Mouse (Mus musculus) forebrain, embryonic 13.5 days (tissue): ENCODE data around the gene Nktr. TPM values are rescaled to one million over a fixed set of nuclear protein-coding genes. Genes with fewer than 3 reads are reported as not detected.

Source experiments
- ATAC-seq: fragments of 200-750 bp; cut with Nextera tagmentation; 2 replicates; pipeline ENCODE4 v1.8.0; 2017
- H3K27ac ChIP-seq: fragments of 300-500 bp; sonication (generic); 2 replicates; pipeline ENCODE4 v1.5.1; 2015; ENCODE audit warnings: inconsistent platforms, mild to moderate bottlenecking, moderate library complexity
- H3K27me3 ChIP-seq: fragments of 300-500 bp; sonication (generic); 2 replicates; pipeline ENCODE4 v1.6.1; 2015; ENCODE audit warnings: mild to moderate bottlenecking, inconsistent platforms
- H3K36me3 ChIP-seq: fragments of 300-500 bp; sonication (generic); 2 replicates; pipeline ENCODE4 v1.6.1; 2015; ENCODE audit warnings: mild to moderate bottlenecking, inconsistent platforms; ENCODE audit not compliant: poor library complexity, severe bottlenecking
- H3K4me1 ChIP-seq: fragments of 300-500 bp; sonication (generic); 2 replicates; pipeline ENCODE4 v1.6.1; 2015; ENCODE audit warnings: inconsistent platforms
- H3K4me2 ChIP-seq: fragments of 300-500 bp; sonication (generic); 2 replicates; pipeline ENCODE4 v1.6.1; 2015; ENCODE audit warnings: inconsistent platforms, mild to moderate bottlenecking, moderate library complexity
- H3K4me3 ChIP-seq: fragments of 300-500 bp; sonication (generic); 2 replicates; pipeline ENCODE4 v1.5.1; 2015; ENCODE audit warnings: mild to moderate bottlenecking, inconsistent platforms
- H3K9ac ChIP-seq: fragments of 300-500 bp; sonication (generic); 2 replicates; pipeline ENCODE4 v1.6.1; 2015; ENCODE audit warnings: mild to moderate bottlenecking, inconsistent platforms
- H3K9me3 ChIP-seq: fragments of 300-500 bp; sonication (generic); replicated peaks from 2 replicates; pipeline ENCODE4 v1.6.1; 2016; ENCODE audit warnings: inconsistent platforms
- WGBS: fragments of 180-500 bp; shearing (Covaris S2); methylation state at CpG from one replicate; pipeline ENCODE4 v1.1.7; 2015; 5-methylcytosine and 5-hydroxymethylcytosine counted together
- polyA plus RNA-seq: library from polyadenylated mRNA; unstranded; fragments of >200 nt; fragmentation: Nextera tagmentation; extraction: Ambion mirVana; gene quantifications from 2 replicates; pipeline ENCODE4 v1.2.1, GENCODE M21; 2015

The Nktr gene
- polyA plus RNA-seq, 1 experiment from 2014 or later = 69.5 TPM

GRCm38 (mm10) chr9:121794972-121795539 lies 76.1 kb downstream of the Nktr start:
- 47% methylated on average over 1 of the region's 1 CpGs for WGBS
- Histone ChIP-seq H3K9me3 (no peaks in the 10 kb centered on the region), H3K27ac (no peak overlapping the region), H3K4me2 (no peak overlapping the region), H3K27me3 (0 out of 2 replicates have a peak, but pooled peaks cover 3% of the 10 kb centered on the region), H3K4me1 (peaks cover 8% of the 10 kb centered on the region), H3K9ac (no peak overlapping the region), H3K4me3 (no peak overlapping the region), H3K36me3 (no peaks in the 10 kb centered on the region)
- ATAC-seq = no peak

- no peak for ATAC-seq
- no peaks in the 10 kb centered on the region for H3K9me3 ChIP-seq
- H3K4me2 ChIP-seq = no peak overlapping the region
- WGBS = 15% methylated on average over 12 of the region's 12 CpGs
- peaks cover 18% of the 10 kb centered on the region for H3K4me1 ChIP-seq
- no peak overlapping the region for H3K9ac ChIP-seq
- H3K4me3 ChIP-seq = no peak overlapping the region
- no peaks in the 10 kb centered on the region for H3K27me3 ChIP-seq
- no peak overlapping the region for H3K27ac ChIP-seq
- no peaks in the 10 kb centered on the region for H3K36me3 ChIP-seq
Observed at GRCm38 (mm10) chr9:121797722-121798121, 78.8 kb downstream of the Nktr start.

GRCm38 (mm10) chr9:121798887-121799520 lies 80.0 kb downstream of the Nktr start:
- ATAC-seq = no peak
- no peaks in the 10 kb centered on the region for H3K27me3 ChIP-seq
- peaks cover 18% of the 10 kb centered on the region for H3K4me1 ChIP-seq
- no peaks in the 10 kb centered on the region for H3K9me3 ChIP-seq
- no peaks in the 10 kb centered on the region for H3K36me3 ChIP-seq
- no peak overlapping the region for H3K9ac ChIP-seq
- H3K4me2 ChIP-seq = no peak overlapping the region
- H3K27ac ChIP-seq = no peak overlapping the region
- no peak overlapping the region for H3K4me3 ChIP-seq
- 43% methylated on average over 5 of the region's 6 CpGs for WGBS

GRCm38 (mm10) chr9:121802747-121803146 lies 83.8 kb downstream of the Nktr start:
- Histone ChIP-seq H3K9me3 (no peaks in the 10 kb centered on the region), H3K27me3 (no peaks in the 10 kb centered on the region), H3K4me1 (peaks cover 12% of the 10 kb centered on the region), H3K4me2 (no peak overlapping the region), H3K27ac (no peak overlapping the region), H3K4me3 (no peak overlapping the region), H3K9ac (no peak overlapping the region), H3K36me3 (no peaks in the 10 kb centered on the region)
- ATAC-seq = no peak
- 87% methylated on average over 7 of the region's 7 CpGs for WGBS

Other genes starting within 250 kb of the Nktr start
- gene Cck, start 223.5 kb upstream of the Nktr start, polyA plus RNA-seq = 11.0 and 40.0 TPM in 2 replicates
- gene Lyzl4, start 77.1 kb upstream of the Nktr start, polyA plus RNA-seq = not detected in 2 replicates
- 0.37 and 0.59 TPM in 2 replicates for gene Vipr1, start 76.5 kb upstream of the Nktr start, polyA plus RNA-seq
- 29.9 and 35.1 TPM in 2 replicates for gene Sec22c, start 13.7 kb upstream of the Nktr start, polyA plus RNA-seq
- 130 and 159 TPM in 2 replicates for gene Ss18l2, start 8.8 kb upstream of the Nktr start, polyA plus RNA-seq
- gene Zfp651, start 40.2 kb downstream of the Nktr start, polyA plus RNA-seq = 8.1 and 8.4 TPM in 2 replicates
- gene Klhl40, start 58.4 kb downstream of the Nktr start, polyA plus RNA-seq = 0.13 and 0.49 TPM in 2 replicates
- 0.09 and 0.16 TPM in 2 replicates for gene Hhatl, start 73.3 kb downstream of the Nktr start, polyA plus RNA-seq
- 2.9 TPM in 2 replicates for gene Ccdc13, start 120.3 kb downstream of the Nktr start, polyA plus RNA-seq
- 151 and 159 TPM in 2 replicates for gene Higd1a, start 139.2 kb downstream of the Nktr start, polyA plus RNA-seq
- 1.1 and 1.7 TPM in 2 replicates for gene Ackr2, start 179.2 kb downstream of the Nktr start, polyA plus RNA-seq
- not detected in 2 replicates for gene Cyp8b1, start 197.1 kb downstream of the Nktr start, polyA plus RNA-seq
- 1.0 and 1.2 TPM in 2 replicates for gene Fam198a, start 231.8 kb downstream of the Nktr start, polyA plus RNA-seq